Mouse (Mus musculus) hindbrain, embryonic 10.5 days (tissue): ENCODE results near the gene Fam133b. TPM values are rescaled to one million over a fixed set of nuclear protein-coding genes. Genes with fewer than 3 reads are reported as not detected.
"Not testable (repeated sequence)": the region's sequence is repeated elsewhere in the genome, so short reads cannot be mapped to it uniquely, and the experiment has no call there.

Experiments
- DNase-seq: peaks from one replicate; pipeline ENCODE4 v3.0.0-alpha.2; 2017; ENCODE audit warnings: low spot score
- H3K27ac ChIP-seq: fragments of 300-500 bp; sonication (generic); 2 replicates; pipeline ENCODE4 v1.5.1; 2016; ENCODE audit warnings: mild to moderate bottlenecking, moderate library complexity
- H3K27me3 ChIP-seq: fragments of 300-500 bp; sonication (generic); 2 replicates; pipeline ENCODE4 v1.6.1; 2016; ENCODE audit warnings: mild to moderate bottlenecking; ENCODE audit not compliant: poor library complexity, insufficient read depth, severe bottlenecking
- H3K36me3 ChIP-seq: fragments of 300-500 bp; sonication (generic); 2 replicates; pipeline ENCODE4 v1.6.1; 2016; ENCODE audit warnings: mild to moderate bottlenecking, moderate library complexity
- H3K4me1 ChIP-seq: fragments of 300-500 bp; sonication (generic); replicated peaks from 2 replicates; pipeline ENCODE4 v1.6.1; 2016; ENCODE audit warnings: mild to moderate bottlenecking
- H3K4me3 ChIP-seq: fragments of 300-500 bp; sonication (generic); 2 replicates; pipeline ENCODE4 v1.5.1; 2016; ENCODE audit warnings: mild to moderate bottlenecking, moderate library complexity
- H3K9me3 ChIP-seq: fragments of 300-500 bp; sonication (generic); 2 replicates; pipeline ENCODE4 v1.6.1; 2016; ENCODE audit warnings: mild to moderate bottlenecking, moderate library complexity
- WGBS: fragments of 180-500 bp; shearing (Covaris S2); methylation state at CpG from one replicate; pipeline ENCODE4 v1.1.7; 2016; 5-methylcytosine and 5-hydroxymethylcytosine counted together
- polyA plus RNA-seq: library from polyadenylated mRNA; unstranded; fragments of >200 nt; fragmentation: Nextera tagmentation; extraction: Ambion mirVana; gene quantifications from 2 replicates; pipeline ENCODE4 v1.2.1, GENCODE M21; 2016

Fam133b gene
- polyA plus RNA-seq, 1 experiment from 2014 or later, result 24.5 TPM

DNA sequence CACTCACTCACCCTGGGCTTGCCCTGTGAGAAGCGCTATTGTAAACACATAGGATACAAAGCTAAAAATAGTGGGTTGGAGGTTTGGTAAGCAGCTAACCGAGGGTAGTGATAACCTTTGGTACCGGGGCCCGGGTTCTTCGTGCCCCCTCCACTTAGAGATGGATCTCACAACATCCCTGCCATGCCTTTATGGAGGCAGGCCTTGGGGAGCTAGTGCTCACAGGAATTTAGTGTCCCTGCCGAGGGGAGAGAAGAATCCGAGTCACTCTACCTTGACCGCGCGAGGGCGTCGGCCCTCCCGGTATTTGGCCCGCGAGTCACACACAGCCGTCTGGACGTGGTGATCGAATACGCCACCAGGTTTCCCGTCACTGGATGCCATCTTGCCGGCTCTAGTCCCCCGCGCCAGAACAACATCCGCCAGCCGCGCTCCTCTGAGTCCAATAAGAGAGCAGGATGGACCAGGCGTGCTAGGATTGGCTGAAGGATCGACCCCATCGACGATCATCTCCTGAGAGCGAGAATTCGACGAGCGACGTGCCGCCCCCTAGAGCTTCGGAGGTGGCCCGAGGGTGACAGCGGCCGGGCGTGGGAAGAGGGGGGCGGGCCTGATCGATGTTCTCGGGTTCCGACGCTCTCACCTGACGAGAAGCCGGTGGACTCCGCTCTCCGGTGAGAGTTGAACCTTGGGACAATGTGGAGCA, 52.2 kb downstream of the Fam133b start, which contains the start of gene Pex1:
Pex1 (plus strand) TSS at position 374 of the 706 bp plus-strand sequence.
- Histone ChIP-seq H3K4me3 (peak within 1 kb of the TSS; percentile 85), H3K4me1 (peaks cover 15% of the 10 kb centered on the region), H3K27ac (peak within 1 kb of the TSS; percentile 88), H3K27me3 (no peaks in the 10 kb centered on the region), H3K9me3 (no peaks in the 10 kb centered on the region), H3K36me3 (peaks cover 15% of the 10 kb centered on the region)
- WGBS, result under 1% methylated on average over 50 of the region's 50 CpGs
- DNase-seq, result peak; percentile 95

DNA sequence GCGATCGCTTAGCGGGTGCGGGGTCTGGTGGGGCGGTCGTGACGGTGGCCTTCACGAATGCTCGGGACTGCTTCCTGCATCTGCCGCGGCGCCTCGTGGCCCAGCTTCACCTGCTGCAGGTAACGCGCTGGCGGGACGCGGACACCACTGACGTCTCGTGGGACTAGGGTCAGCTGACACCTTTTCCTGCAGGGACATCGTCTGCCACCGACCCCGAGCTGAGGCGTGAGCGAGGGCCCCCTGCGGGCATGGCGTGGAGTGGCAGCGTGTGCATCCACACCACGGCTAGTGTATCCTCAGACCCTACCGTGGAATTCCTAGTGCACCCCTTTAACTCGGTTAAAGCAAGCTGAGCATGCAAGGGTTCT, 52.8 kb downstream of the Fam133b start, which contains the start of gene Rbm48:
Rbm48 (minus strand) TSS at position 187 of the 368 bp plus-strand sequence.
- H3K27ac ChIP-seq, result peak within 1 kb of the TSS; percentile 88
- peak; percentile 77 for DNase-seq
- H3K4me3 ChIP-seq, result peak within 1 kb of the TSS; percentile 85
- no peaks in the 10 kb centered on the region for H3K9me3 ChIP-seq
- under 1% methylated on average over 31 of the region's 31 CpGs for WGBS
- H3K4me1 ChIP-seq, result peaks cover 15% of the 10 kb centered on the region
- peaks cover 10% of the 10 kb centered on the region for H3K36me3 ChIP-seq
- no peaks in the 10 kb centered on the region for H3K27me3 ChIP-seq

DNA sequence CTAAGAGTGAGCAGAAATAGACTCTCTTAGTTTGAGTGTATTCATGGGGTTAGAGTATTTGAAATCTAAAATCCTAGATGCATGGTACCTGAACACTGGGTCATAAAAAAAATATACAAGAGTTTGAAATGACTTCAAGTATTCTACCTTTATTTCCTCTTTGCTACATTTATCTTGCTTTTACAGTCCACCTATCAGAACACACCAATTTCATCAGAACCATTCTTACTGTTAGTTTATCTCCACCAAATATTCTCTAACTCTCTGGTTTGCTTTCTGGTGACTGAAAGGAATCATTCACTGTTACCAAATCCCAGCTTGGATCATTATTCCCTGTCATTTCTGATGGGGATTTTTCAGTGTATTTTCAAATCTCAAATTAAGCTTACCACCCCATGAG, 53.5 kb downstream of the Fam133b start:
- peaks cover 15% of the 10 kb centered on the region for H3K4me1 ChIP-seq
- H3K9me3 ChIP-seq, result no peaks in the 10 kb centered on the region
- DNase-seq, result no peak
- 0 out of 2 replicates have a peak, but pooled peaks cover 3% of the 10 kb centered on the region for H3K36me3 ChIP-seq
- H3K27ac ChIP-seq, result no peak overlapping the region
- no peaks in the 10 kb centered on the region for H3K27me3 ChIP-seq
- peak overlapping the region; percentile 85 for H3K4me3 ChIP-seq

DNA sequence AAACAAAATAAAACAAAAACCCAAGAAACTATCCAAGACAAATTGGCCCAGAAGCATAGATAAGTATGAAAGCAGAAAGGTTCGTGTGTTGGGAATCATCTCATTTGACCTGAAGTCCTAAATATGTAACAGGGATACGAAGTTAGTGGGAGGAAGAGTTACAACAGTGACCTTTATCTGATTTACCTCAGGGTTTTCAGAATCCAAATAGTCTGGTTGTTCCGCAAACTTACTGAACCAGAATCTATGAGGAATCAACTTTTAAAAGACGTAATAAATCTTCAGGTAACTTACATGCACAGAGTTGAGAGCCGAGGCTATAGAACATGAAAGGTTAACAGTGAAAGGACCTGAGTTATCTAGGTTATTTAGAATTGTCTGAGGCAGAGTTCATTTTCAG, 55.1 kb downstream of the Fam133b start:
- no peak for DNase-seq
- 93% methylated on average over 5 of the region's 5 CpGs for WGBS
- no peak overlapping the region for H3K27ac ChIP-seq
- H3K9me3 ChIP-seq, result no peaks in the 10 kb centered on the region
- peaks cover 15% of the 10 kb centered on the region for H3K4me1 ChIP-seq
- no peaks in the 10 kb centered on the region for H3K27me3 ChIP-seq
- H3K36me3 ChIP-seq, result 0 out of 2 replicates have a peak, but pooled peaks cover under 1% of the 10 kb centered on the region
- no peak overlapping the region for H3K4me3 ChIP-seq

DNA sequence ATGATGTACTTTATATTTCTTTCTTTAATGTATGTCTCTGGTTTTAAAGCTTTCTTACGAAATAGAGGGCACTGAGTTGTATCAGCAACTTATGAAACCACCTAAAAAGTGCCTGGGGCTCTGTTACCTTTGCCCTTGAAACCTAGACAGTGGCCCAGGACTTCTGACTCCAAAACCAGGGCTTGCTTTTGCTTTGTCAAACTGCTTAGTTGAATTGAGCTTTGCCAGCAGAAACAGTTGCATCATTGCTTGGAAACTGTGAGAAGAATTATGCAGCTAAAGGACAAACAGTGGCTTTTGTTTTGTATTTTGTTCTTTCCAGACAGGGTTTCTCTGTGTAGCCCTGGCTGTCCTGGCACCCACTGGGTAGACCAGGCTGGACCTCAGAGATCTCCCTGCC, 56.7 kb downstream of the Fam133b start:
- Histone ChIP-seq H3K36me3 (peaks cover 11% of the 10 kb centered on the region), H3K4me3 (no peak overlapping the region), H3K27me3 (no peaks in the 10 kb centered on the region), H3K4me1 (peaks cover 8% of the 10 kb centered on the region), H3K27ac (no peak overlapping the region), H3K9me3 (no peaks in the 10 kb centered on the region)
- no peak for DNase-seq
- WGBS, result 84% methylated on average over 1 of the region's 1 CpGs

DNA sequence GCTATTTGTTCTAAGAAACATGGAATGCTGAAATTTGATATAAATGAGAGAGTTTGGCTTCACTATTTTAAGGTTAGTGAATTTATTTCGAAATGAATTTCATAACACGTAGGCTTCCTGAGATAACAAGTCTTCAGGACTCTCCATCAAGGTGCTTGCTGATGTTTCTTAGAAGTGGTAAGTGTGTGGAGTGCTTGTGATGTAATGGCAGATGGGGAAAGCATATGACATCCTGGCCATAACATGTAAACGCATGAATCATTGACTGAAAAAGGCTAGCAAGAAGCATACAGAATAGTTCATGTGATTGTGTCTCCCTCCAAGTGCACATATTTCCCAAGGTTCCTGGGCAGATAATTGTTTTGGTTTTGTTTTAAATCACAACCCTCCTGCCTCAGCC, 57.2 kb downstream of the Fam133b start:
- no peaks in the 10 kb centered on the region for H3K9me3 ChIP-seq
- no peaks in the 10 kb centered on the region for H3K27me3 ChIP-seq
- H3K4me1 ChIP-seq, result peaks cover 6% of the 10 kb centered on the region
- peaks cover 16% of the 10 kb centered on the region for H3K36me3 ChIP-seq
- no peak overlapping the region for H3K27ac ChIP-seq
- DNase-seq, result no peak
- WGBS, result 89% methylated on average over 3 of the region's 3 CpGs
- no peak overlapping the region for H3K4me3 ChIP-seq

DNA sequence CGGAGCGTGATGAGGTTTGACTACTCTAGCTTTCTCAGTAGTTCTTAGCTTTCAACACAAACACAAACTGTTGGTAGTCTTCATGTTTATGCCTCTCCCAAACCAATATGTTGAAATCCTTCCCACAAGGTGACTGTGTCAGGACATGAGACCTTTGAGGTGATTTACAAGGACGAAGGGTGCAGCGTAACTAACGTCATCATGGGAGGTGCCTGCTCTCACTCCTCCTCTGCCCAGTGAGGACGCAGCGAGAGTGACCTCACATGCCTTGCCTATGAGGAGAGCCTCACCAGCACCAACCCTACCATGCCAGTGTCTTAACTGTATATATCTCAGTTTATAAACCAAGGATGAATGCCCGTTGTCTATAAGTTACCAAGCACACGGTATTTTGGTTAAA, 63.5 kb downstream of the Fam133b start:
- Histone ChIP-seq H3K9me3 (peaks cover under 1% of the 10 kb centered on the region; the same call in 1 of the 2 replicates), H3K27ac (no peak overlapping the region), H3K27me3 (no peaks in the 10 kb centered on the region), H3K4me1 (no peaks in the 10 kb centered on the region), H3K36me3 (peaks cover 61% of the 10 kb centered on the region), H3K4me3 (no peak overlapping the region)
- no peak for DNase-seq
- 97% methylated on average over 9 of the region's 9 CpGs for WGBS

DNA sequence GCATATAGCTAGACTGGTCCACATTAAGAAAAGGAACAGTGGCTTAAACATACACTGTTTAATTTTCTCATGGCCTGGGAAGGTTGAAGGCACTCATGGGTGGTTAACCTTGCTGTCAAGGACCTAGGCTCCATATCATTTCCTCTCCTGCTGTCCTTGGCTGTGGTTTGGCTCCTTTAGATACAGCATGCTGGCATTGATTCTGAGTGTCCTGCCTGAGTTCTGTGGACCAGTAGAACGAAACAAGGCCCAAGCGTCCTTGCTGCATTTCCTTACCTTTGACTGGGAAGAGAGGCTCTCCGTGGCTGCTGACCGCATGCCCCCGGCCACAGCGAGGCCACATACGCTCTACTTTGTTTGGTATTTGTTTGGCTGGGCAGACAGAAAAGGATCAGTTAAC, 65.6 kb downstream of the Fam133b start:
- Histone ChIP-seq H3K36me3 (peaks cover 66% of the 10 kb centered on the region), H3K9me3 (peaks cover 5% of the 10 kb centered on the region), H3K4me3 (no peak overlapping the region), H3K27ac (no peak overlapping the region), H3K27me3 (no peaks in the 10 kb centered on the region), H3K4me1 (no peaks in the 10 kb centered on the region)
- no peak for DNase-seq
- WGBS, result 94% methylated on average over 7 of the region's 7 CpGs

DNA sequence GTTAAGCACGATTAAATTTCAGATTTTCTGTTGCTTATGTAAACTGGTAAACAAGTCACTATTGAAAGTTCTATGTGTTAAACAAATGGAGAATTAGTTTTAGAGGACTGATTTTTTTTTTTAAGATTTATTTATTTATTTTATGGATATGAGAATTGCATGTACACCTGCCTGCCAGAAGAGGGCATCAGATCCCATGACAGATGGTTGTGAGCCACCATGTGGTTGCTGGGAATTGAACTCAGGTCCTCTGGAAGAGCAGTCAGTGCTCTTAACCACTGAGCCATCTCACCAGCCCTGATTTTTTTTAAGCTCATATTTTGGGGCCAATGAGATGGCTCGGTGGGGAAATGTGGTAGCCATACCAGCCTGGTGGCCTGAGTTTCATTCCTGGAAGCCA, 68.2 kb downstream of the Fam133b start:
- not testable (repeated sequence) for H3K9me3 ChIP-seq, H3K4me3 ChIP-seq, H3K27ac ChIP-seq, DNase-seq, H3K27me3 ChIP-seq, H3K4me1 ChIP-seq
- 91% methylated on average over 2 of the region's 2 CpGs for WGBS
- H3K36me3 ChIP-seq, result peaks cover 63% of the 10 kb centered on the region

Other genes starting within 250 kb of the Fam133b start
- gene Cdk6, start 202.3 kb upstream of the Fam133b start, polyA plus RNA-seq, result 18.3 and 20.0 TPM in 2 replicates
- gene 1700109H08Rik, start 27.7 kb downstream of the Fam133b start, polyA plus RNA-seq, result 2.7 and 4.0 TPM in 2 replicates
- 16.9 and 17.2 TPM in 2 replicates for gene Pex1, start 52.2 kb downstream of the Fam133b start, polyA plus RNA-seq
- gene Rbm48, start 52.8 kb downstream of the Fam133b start, polyA plus RNA-seq, result 11.1 and 14.3 TPM in 2 replicates
- gene Tmbim7, start 107.3 kb downstream of the Fam133b start, polyA plus RNA-seq, result not detected in 2 replicates
- gene Gatad1, start 113.4 kb downstream of the Fam133b start, polyA plus RNA-seq, result 76.4 and 78.7 TPM in 2 replicates